Mouse (Mus musculus) midbrain, embryonic 13.5 days (tissue): ENCODE measurements at regions not wholly inside any gene's neighbourhood (a gene's known extent, or its start where the extent isn't known, plus 50 kb on each side); places are given as distances from the start of the nearest gene placed in this dataset.

Experiments
- ATAC-seq: fragments of 200-750 bp; cut with Nextera tagmentation; 2 replicates; pipeline ENCODE4 v1.8.0; 2017; ENCODE audit warnings: mild to moderate bottlenecking, moderate TSS enrichment, moderate library complexity
- H3K27ac ChIP-seq: fragments of 300-500 bp; sonication (generic); 2 replicates; pipeline ENCODE4 v1.5.1; 2015; ENCODE audit warnings: inconsistent platforms, mild to moderate bottlenecking, moderate library complexity
- H3K27me3 ChIP-seq: fragments of 300-500 bp; sonication (generic); 2 replicates; pipeline ENCODE4 v1.6.1; 2015; ENCODE audit warnings: mild to moderate bottlenecking, inconsistent platforms
- H3K36me3 ChIP-seq: fragments of 300-500 bp; sonication (generic); 2 replicates; pipeline ENCODE4 v1.6.1; 2015; ENCODE audit warnings: mild to moderate bottlenecking, inconsistent platforms
- H3K4me1 ChIP-seq: fragments of 300-500 bp; sonication (generic); replicated peaks from 2 replicates; pipeline ENCODE4 v1.6.1; 2015; ENCODE audit warnings: inconsistent platforms
- H3K4me2 ChIP-seq: fragments of 300-500 bp; sonication (generic); replicated peaks from 2 replicates; pipeline ENCODE4 v1.6.1; 2015; ENCODE audit warnings: moderate library complexity, mild to moderate bottlenecking, inconsistent platforms
- H3K4me3 ChIP-seq: fragments of 300-500 bp; sonication (generic); replicated peaks from 2 replicates; pipeline ENCODE4 v1.5.1; 2015; ENCODE audit warnings: mild to moderate bottlenecking, inconsistent platforms
- H3K9ac ChIP-seq: fragments of 300-500 bp; sonication (generic); replicated peaks from 2 replicates; pipeline ENCODE4 v1.6.1; 2015; ENCODE audit warnings: mild to moderate bottlenecking, inconsistent platforms
- H3K9me3 ChIP-seq: fragments of 300-500 bp; sonication (generic); 2 replicates; pipeline ENCODE4 v1.6.1; 2016; ENCODE audit warnings: mild to moderate bottlenecking, inconsistent platforms
- WGBS: fragments of 180-500 bp; shearing (Covaris S2); methylation state at CpG from one replicate; pipeline ENCODE4 v1.1.7; 2015; 5-methylcytosine and 5-hydroxymethylcytosine counted together

GRCm38 (mm10) chr16:93431316-93431715 lies 172.5 kb downstream of the Setd4 start:
- H3K27me3 ChIP-seq = peaks cover 6% of the 10 kb centered on the region; the same call in 1 of the 2 replicates
- H3K9ac ChIP-seq = no peak overlapping the region
- H3K4me2 ChIP-seq = no peak overlapping the region
- no peak for ATAC-seq
- H3K27ac ChIP-seq = no peak overlapping the region
- no peaks in the 10 kb centered on the region for H3K9me3 ChIP-seq
- H3K4me1 ChIP-seq = no peaks in the 10 kb centered on the region
- no peaks in the 10 kb centered on the region for H3K36me3 ChIP-seq
- WGBS = 82% methylated on average over 5 of the region's 5 CpGs
- no peak overlapping the region for H3K4me3 ChIP-seq

GRCm38 (mm10) chr16:93429324-93429781 lies 174.5 kb downstream of the Setd4 start:
- H3K9ac ChIP-seq = no peak overlapping the region
- 82% methylated on average over 8 of the region's 8 CpGs for WGBS
- ATAC-seq = no peak

GRCm38 (mm10) chr16:93427264-93427663 lies 176.6 kb downstream of the Setd4 start:
- no peak for ATAC-seq
- H3K27me3 ChIP-seq = peaks cover 20% of the 10 kb centered on the region

More at GRCm38 (mm10) chr16:93429324-93429781, 174.5 kb downstream of the Setd4 start:
- Histone ChIP-seq H3K4me3 (no peak overlapping the region), H3K36me3 (no peaks in the 10 kb centered on the region), H3K27me3 (peaks cover 13% of the 10 kb centered on the region), H3K27ac (no peak overlapping the region), H3K4me2 (no peak overlapping the region), H3K4me1 (no peaks in the 10 kb centered on the region), H3K9me3 (no peaks in the 10 kb centered on the region)

GRCm38 (mm10) chr16:93425731-93426130 lies 178.1 kb downstream of the Setd4 start:
- Histone ChIP-seq H3K9me3 (no peaks in the 10 kb centered on the region), H3K4me2 (no peak overlapping the region), H3K36me3 (no peaks in the 10 kb centered on the region), H3K4me1 (peaks cover 11% of the 10 kb centered on the region), H3K9ac (no peak overlapping the region), H3K27me3 (peaks cover 28% of the 10 kb centered on the region), H3K27ac (no peak overlapping the region), H3K4me3 (no peak overlapping the region)
- 84% methylated on average over 6 of the region's 6 CpGs for WGBS
- ATAC-seq = no peak

More at GRCm38 (mm10) chr16:93427264-93427663, 176.6 kb downstream of the Setd4 start:
- WGBS = 92% methylated on average over 4 of the region's 4 CpGs
- Histone ChIP-seq H3K9ac (no peak overlapping the region), H3K4me1 (peaks cover 11% of the 10 kb centered on the region), H3K9me3 (no peaks in the 10 kb centered on the region), H3K4me3 (no peak overlapping the region), H3K4me2 (no peak overlapping the region), H3K36me3 (no peaks in the 10 kb centered on the region), H3K27ac (no peak overlapping the region)

GRCm38 (mm10) chr16:93423174-93423573 lies 180.7 kb downstream of the Setd4 start:
- Histone ChIP-seq H3K27ac (no peak overlapping the region), H3K4me2 (peak overlapping the region; percentile 41), H3K9me3 (no peaks in the 10 kb centered on the region), H3K27me3 (peaks cover 29% of the 10 kb centered on the region), H3K36me3 (no peaks in the 10 kb centered on the region), H3K4me1 (peaks cover 11% of the 10 kb centered on the region), H3K9ac (no peak overlapping the region), H3K4me3 (0 out of 2 replicates have a peak overlapping the region, but pooled peaks have one; percentile 0)
- no peak for ATAC-seq
- WGBS = 12% methylated on average over 13 of the region's 13 CpGs

GRCm38 (mm10) chr16:93422221-93422620 lies 181.6 kb downstream of the Setd4 start:
- Histone ChIP-seq H3K27ac (no peak overlapping the region), H3K4me3 (no peak overlapping the region), H3K4me2 (no peak overlapping the region), H3K9ac (no peak overlapping the region), H3K36me3 (no peaks in the 10 kb centered on the region), H3K27me3 (peaks cover 29% of the 10 kb centered on the region), H3K9me3 (no peaks in the 10 kb centered on the region), H3K4me1 (peaks cover 17% of the 10 kb centered on the region)
- 78% methylated on average over 13 of the region's 13 CpGs for WGBS
- ATAC-seq = no peak

GRCm38 (mm10) chr16:93418246-93418645 lies 185.6 kb downstream of the Setd4 start:
- no peak overlapping the region for H3K4me3 ChIP-seq
- no peak overlapping the region for H3K27ac ChIP-seq
- no peak overlapping the region for H3K9ac ChIP-seq
- ATAC-seq = no peak
- no peak overlapping the region for H3K4me2 ChIP-seq
- H3K4me1 ChIP-seq = peaks cover 20% of the 10 kb centered on the region
- H3K36me3 ChIP-seq = no peaks in the 10 kb centered on the region
- no peaks in the 10 kb centered on the region for H3K9me3 ChIP-seq
- WGBS = 81% methylated on average over 8 of the region's 8 CpGs
- H3K27me3 ChIP-seq = peaks cover 11% of the 10 kb centered on the region

GRCm38 (mm10) chr16:93417831-93418230 lies 186.0 kb downstream of the Setd4 start:
- no peaks in the 10 kb centered on the region for H3K36me3 ChIP-seq
- no peaks in the 10 kb centered on the region for H3K9me3 ChIP-seq
- H3K9ac ChIP-seq = no peak overlapping the region
- no peak overlapping the region for H3K4me3 ChIP-seq
- H3K27ac ChIP-seq = no peak overlapping the region
- H3K4me1 ChIP-seq = peaks cover 15% of the 10 kb centered on the region
- no peak for ATAC-seq
- 83% methylated on average over 8 of the region's 8 CpGs for WGBS
- H3K4me2 ChIP-seq = no peak overlapping the region
- peaks cover 11% of the 10 kb centered on the region for H3K27me3 ChIP-seq

- H3K4me3 ChIP-seq = no peak overlapping the region
- no peak overlapping the region for H3K4me2 ChIP-seq
- ATAC-seq = no peak
- WGBS = 83% methylated on average over 16 of the region's 16 CpGs
- no peak overlapping the region for H3K27ac ChIP-seq
- H3K36me3 ChIP-seq = no peaks in the 10 kb centered on the region
- no peak overlapping the region for H3K9ac ChIP-seq
- H3K4me1 ChIP-seq = no peaks in the 10 kb centered on the region
- H3K9me3 ChIP-seq = no peaks in the 10 kb centered on the region
- H3K27me3 ChIP-seq = no peaks in the 10 kb centered on the region
Measured at GRCm38 (mm10) chr16:93392024-93392675, 211.7 kb downstream of the Setd4 start.

GRCm38 (mm10) chr16:93387578-93388116 lies 216.2 kb downstream of the Setd4 start:
- Histone ChIP-seq H3K4me3 (no peak overlapping the region), H3K4me1 (no peaks in the 10 kb centered on the region), H3K36me3 (no peaks in the 10 kb centered on the region), H3K27ac (no peak overlapping the region), H3K4me2 (no peak overlapping the region), H3K27me3 (no peaks in the 10 kb centered on the region), H3K9ac (no peak overlapping the region), H3K9me3 (no peaks in the 10 kb centered on the region)
- 82% methylated on average over 11 of the region's 11 CpGs for WGBS
- no peak for ATAC-seq

- Histone ChIP-seq H3K27me3 (no peaks in the 10 kb centered on the region), H3K4me3 (no peak overlapping the region), H3K27ac (no peak overlapping the region), H3K9me3 (no peaks in the 10 kb centered on the region), H3K4me1 (peaks cover 22% of the 10 kb centered on the region), H3K36me3 (no peaks in the 10 kb centered on the region), H3K4me2 (no peak overlapping the region), H3K9ac (no peak overlapping the region)
- 83% methylated on average over 8 of the region's 8 CpGs for WGBS
- ATAC-seq = no peak
Measured at GRCm38 (mm10) chr16:93384039-93384537, 219.8 kb downstream of the Setd4 start.

GRCm38 (mm10) chr16:93382945-93383344 lies 220.9 kb downstream of the Setd4 start:
- no peak overlapping the region for H3K4me2 ChIP-seq
- 88% methylated on average over 3 of the region's 3 CpGs for WGBS
- H3K9ac ChIP-seq = no peak overlapping the region
- H3K4me1 ChIP-seq = peaks cover 22% of the 10 kb centered on the region
- no peaks in the 10 kb centered on the region for H3K27me3 ChIP-seq
- ATAC-seq = no peak
- H3K9me3 ChIP-seq = no peaks in the 10 kb centered on the region
- no peak overlapping the region for H3K4me3 ChIP-seq
- H3K27ac ChIP-seq = no peak overlapping the region
- no peaks in the 10 kb centered on the region for H3K36me3 ChIP-seq
